ENCODE assay signal across 19 mouse cellular contexts in genomic region chr3:88746139-88746870, GRCm38 (mm10). TPM values are rescaled to one million over a fixed set of nuclear protein-coding genes. Genes with fewer than 3 reads are reported as not detected.
DNase-seq lines count a peak whose midpoint lies in the region; ATAC-seq and TF ChIP-seq lines count a peak whose summit lies in the region.
"Had no signal": no experiment of that assay in that cellular context is flagged by ENCODE, and none has a peak within 500 bp of the region (broad histone marks: within the 10 kb centered on the region; RNA-seq: fewer than 3 reads in every experiment).

No protein-coding gene starts in this region.

- TF ChIP-seq CTCF in heart, postnatal 0 days (IDR thresholded peaks at IDR 0.05; ENCODE audit: low read depth), result no peak
- TF ChIP-seq CTCF in MEL (IDR thresholded peaks at IDR 0.05 in 2 of 3, conservative IDR thresholded peaks at IDR 0.05 in 1 of 3; ENCODE audit: control insufficient read depth in 1 of 3, insufficient read depth in 1 of 3, low read depth in 2 of 3, low read length in 3 of 3, poor library complexity in 1 of 3, severe bottlenecking in 1 of 3), result no peak

- peaks cover 7% of the 10 kb centered on the region for H3K9me3 ChIP-seq in heart, postnatal 0 days (replicated peaks; ENCODE audit: control insufficient read depth, low read length)
- H3K9me3 ChIP-seq in MEL (replicated peaks; ENCODE audit: insufficient read depth, low read length), result no peaks in the 10 kb centered on the region
- H3K9me3 ChIP-seq in intestine, embryonic 16.5 days (ENCODE audit: control insufficient read depth, low read length), result peaks cover 6% of the 10 kb centered on the region

- WGBS in heart, postnatal 0 days, result 74% methylated on average over 14 of the region's 15 CpGs
- WGBS in intestine, embryonic 16.5 days, result 81% methylated on average over 14 of the region's 15 CpGs

- ATAC-seq in heart, postnatal 0 days (ENCODE audit: insufficient read depth, low read depth), result peak; percentile 67
- peak; percentile 22; the same call in 1 of the 2 replicates for ATAC-seq in intestine, embryonic 16.5 days
- ATAC-seq: forebrain, postnatal 0 days; midbrain, embryonic 15.5 days had no signal

- TF ChIP-seq POLR2A in MEL (IDR thresholded peaks at IDR 0.05; ENCODE audit: control insufficient read depth in 1 of 2, insufficient read depth in 1 of 2, low read depth in 1 of 2, low read length in 2 of 2, poor library complexity in 1 of 2), result peak in 1 of 2 experiments; percentile 42; a peak in 1 of 4 replicates

- no peak for DNase-seq in heart, postnatal 0 days (ENCODE audit: low spot score)
- no peak for DNase-seq in heart, adult 8-10 months (ENCODE audit: low spot score)
- DNase-seq in MEL (ENCODE audit: low read depth, low spot score), result peak; percentile 72
- DNase-seq in yolk sac, embryonic 10.5 days (ENCODE audit: low spot score), result peak; percentile 13
- DNase-seq in cerebellum, postnatal 10 days, result no peak
- DNase-seq in testis, postnatal 14 days (ENCODE audit: low spot score), result no peak
- DNase-seq: adrenal gland, postnatal 25 days; cerebellum, postnatal 14 days; forebrain, postnatal 0 days; gastrocnemius, postnatal 14 days; heart, postnatal 14 days; kidney, postnatal 14 days; right cerebral cortex, postnatal 14 days; spleen, adult 18-20 months; thymus, adult 2 months had no signal

- H3K4me2 ChIP-seq in heart, postnatal 0 days (ENCODE audit: low read depth, low read length), result no peak overlapping the region
- H3K4me2 ChIP-seq in intestine, embryonic 16.5 days (ENCODE audit: low read depth, low read length), result no peak overlapping the region
- H3K4me2 ChIP-seq: midbrain, embryonic 15.5 days; neural tube, embryonic 12.5 days had no signal

- H3K79me2 ChIP-seq in MEL (ENCODE audit: control insufficient read depth, insufficient read depth, low read length, poor library complexity), result no peaks in the 10 kb centered on the region; the same call in 1 of the 2 replicates

- no peak for TF ChIP-seq RAD21 in MEL (IDR thresholded peaks at IDR 0.05; ENCODE audit: low read depth, low read length)

- H3K27me3 ChIP-seq in heart, postnatal 0 days (ENCODE audit: control insufficient read depth, insufficient read depth, low read length), result no peaks in the 10 kb centered on the region
- no peaks in the 10 kb centered on the region for H3K27me3 ChIP-seq in MEL (ENCODE audit: control insufficient read depth in 1 of 2, insufficient read depth in 2 of 2, low read length in 2 of 2)
- no peaks in the 10 kb centered on the region for H3K27me3 ChIP-seq in intestine, embryonic 16.5 days (replicated peaks; ENCODE audit: control insufficient read depth, insufficient read depth, low read length)
- H3K27me3 ChIP-seq: midbrain, embryonic 15.5 days; neural tube, embryonic 12.5 days had no signal

- H3K4me3 ChIP-seq in heart, postnatal 0 days (ENCODE audit: low read depth, low read length), result no peak overlapping the region
- peak overlapping the region; percentile 55 to 79 for H3K4me3 ChIP-seq in MEL (ENCODE audit: control insufficient read depth in 1 of 2, insufficient read depth in 1 of 2, low read depth in 2 of 2, low read length in 2 of 2)
- H3K4me3 ChIP-seq in intestine, embryonic 16.5 days (ENCODE audit: low read length), result no peak overlapping the region
- H3K4me3 ChIP-seq: forebrain, embryonic 10.5 days; midbrain, embryonic 15.5 days; neural tube, embryonic 12.5 days had no signal

- H3K9ac ChIP-seq in heart, postnatal 0 days (replicated peaks; ENCODE audit: low read depth, low read length), result no peak overlapping the region
- peak overlapping the region; percentile 72 for H3K9ac ChIP-seq in MEL (ENCODE audit: control insufficient read depth, low read depth, low read length, poor library complexity, severe bottlenecking)
- no peak overlapping the region for H3K9ac ChIP-seq in intestine, embryonic 16.5 days (ENCODE audit: low read depth, low read length)
- H3K9ac ChIP-seq: forebrain, postnatal 0 days; midbrain, embryonic 15.5 days; neural tube, embryonic 12.5 days had no signal

- no peak for TF ChIP-seq EP300 in heart, postnatal 0 days (IDR thresholded peaks at IDR 0.05; ENCODE audit: low read depth)
- no peak for TF ChIP-seq EP300 in MEL (IDR thresholded peaks at IDR 0.05; ENCODE audit: low read depth in 1 of 2, low read length in 2 of 2)

- peaks cover 12% of the 10 kb centered on the region for H3K36me3 ChIP-seq in heart, postnatal 0 days (replicated peaks; ENCODE audit: control insufficient read depth, insufficient read depth, low read length)
- peaks cover 0 to 7% of the 10 kb centered on the region in 2 experiments; a peak in 2 of 4 replicates for H3K36me3 ChIP-seq in MEL (ENCODE audit: control insufficient read depth in 1 of 2, insufficient read depth in 2 of 2, low read length in 2 of 2)
- 0 out of 2 replicates have a peak, but pooled peaks cover 5% of the 10 kb centered on the region for H3K36me3 ChIP-seq in intestine, embryonic 16.5 days (ENCODE audit: control insufficient read depth, insufficient read depth, low read length)

- peak overlapping the region; percentile 35; the same call in 1 of the 2 replicates for H3K27ac ChIP-seq in heart, postnatal 0 days (ENCODE audit: low read depth)
- peak overlapping the region; percentile 62 for H3K27ac ChIP-seq in MEL (ENCODE audit: control insufficient read depth, low read depth, low read length)
- peak overlapping the region; percentile 86 for H3K27ac ChIP-seq in intestine, embryonic 16.5 days (ENCODE audit: low read length)
- H3K27ac ChIP-seq: forebrain, embryonic 10.5 days; midbrain, embryonic 15.5 days; neural tube, embryonic 12.5 days had no signal

- H3K4me1 ChIP-seq in heart, postnatal 0 days (ENCODE audit: control insufficient read depth, insufficient read depth), result no peaks in the 10 kb centered on the region
- H3K4me1 ChIP-seq in MEL (ENCODE audit: control insufficient read depth in 1 of 2, insufficient read depth in 2 of 2, low read length in 2 of 2), result peaks cover 0 to 21% of the 10 kb centered on the region in 2 experiments; a peak in 3 of 4 replicates
- no peaks in the 10 kb centered on the region for H3K4me1 ChIP-seq in intestine, embryonic 16.5 days (ENCODE audit: control insufficient read depth, insufficient read depth, low read length)
- H3K4me1 ChIP-seq: forebrain, embryonic 10.5 days; midbrain, embryonic 15.5 days; neural tube, embryonic 12.5 days had no signal

TF ChIP-seq in MEL, 35 proteins besides CTCF, POLR2A, EP300 and RAD21:
- 0 out of 2 replicates have a peak, but pooled peaks have one; percentile 1 for TF ChIP-seq ZC3H11A (IDR thresholded peaks at IDR 0.05; ENCODE audit: low read depth, low read length)
- no peak for TF ChIP-seq KAT2A (conservative IDR thresholded peaks at IDR 0.05; ENCODE audit: low read depth, low read length)
- TF ChIP-seq JUND (IDR thresholded peaks at IDR 0.05; ENCODE audit: low read depth, low read length), result no peak
- TF ChIP-seq NELFE (IDR thresholded peaks at IDR 0.05; ENCODE audit: low read depth, low read length), result peak; percentile 50
- peak; percentile 34 for TF ChIP-seq TBP (IDR thresholded peaks at IDR 0.05; ENCODE audit: low read depth, low read length)
- no peak; the same call in 1 of the 2 replicates for TF ChIP-seq TCF12 (IDR thresholded peaks at IDR 0.05; ENCODE audit: low read depth, low read length)
- no peak for TF ChIP-seq HCFC1 (IDR thresholded peaks at IDR 0.05; ENCODE audit: low read depth, low read length)
- TF ChIP-seq CHD2 (IDR thresholded peaks at IDR 0.05; ENCODE audit: low read length), result no peak
- no peak for TF ChIP-seq NRF1 (IDR thresholded peaks at IDR 0.05; ENCODE audit: insufficient read depth, low read depth, low read length, poor library complexity, severe bottlenecking)
- peak; percentile 95 for TF ChIP-seq MXI1 (IDR thresholded peaks at IDR 0.05; ENCODE audit: low read depth, low read length)
- no peak for TF ChIP-seq ELF1 (IDR thresholded peaks at IDR 0.05; ENCODE audit: low read depth, low read length)
- TF ChIP-seq MYC (IDR thresholded peaks at IDR 0.05; ENCODE audit: low read depth, low read length), result peak; percentile 97
- TF ChIP-seq ZKSCAN1 (IDR thresholded peaks at IDR 0.05; ENCODE audit: low read depth, low read length), result 0 out of 2 replicates have a peak, but pooled peaks have one; percentile 2
- TF ChIP-seq SIN3A (IDR thresholded peaks at IDR 0.05; ENCODE audit: low read length), result peak; percentile 31; the same call in 1 of the 2 replicates
- no peak for TF ChIP-seq POLR2AphosphoS5 (IDR thresholded peaks at IDR 0.05; ENCODE audit: borderline replicate concordance, low read depth, low read length)
- TF ChIP-seq ZNF384 (IDR thresholded peaks at IDR 0.05; ENCODE audit: low read depth, low read length), result peak; percentile 92
- TF ChIP-seq MAX (IDR thresholded peaks at IDR 0.05; ENCODE audit: low read length), result peak; percentile 89
- TF ChIP-seq ETS1 (IDR thresholded peaks at IDR 0.05; ENCODE audit: low read depth, low read length), result 0 out of 2 replicates have a peak, but pooled peaks have one; percentile 7
- TF ChIP-seq USF1 (IDR thresholded peaks at IDR 0.05; ENCODE audit: low read depth, low read length), result peak; percentile 80
- peak in 1 of 2 experiments; percentile 46; a peak in 1 of 4 replicates for TF ChIP-seq USF2 (IDR thresholded peaks at IDR 0.05; ENCODE audit: borderline replicate concordance in 1 of 2, insufficient read depth in 1 of 2, low read depth in 1 of 2, low read length in 2 of 2)

RNA-seq across cellular contexts. Expression of gene Syt11, which starts 28.7 kb away (rescaled TPM):
- 3.5 and 13.4 TPM in 2 replicates for total RNA-seq in heart, postnatal 0 days (2014; rRNA removed; ENCODE audit: low replicate concordance)
- 3.2 and 4.7 TPM in 2 replicates for polyA plus RNA-seq in heart, postnatal 0 days (2015; fragmentation: Nextera tagmentation; extraction: Ambion mirVana)
- 1 to 10 TPM; 6.4 to 9.0 (median 7.7) TPM for total RNA-seq in heart, adult 8-10 months (2022)
- total RNA-seq in MEL (2012; rRNA removed), result 0.19 and 0.56 TPM in 2 replicates
- 1 to 10 TPM in 1 of 2 experiments, not detected in 1; 1.4 TPM for polyA plus RNA-seq in MEL (2012; ENCODE audit: insufficient read depth in 1 of 2, insufficient read length in 2 of 2, low read depth in 1 of 2, low replicate concordance in 2 of 2, missing spikeins in 1 of 2)
- 15.8 and 18.8 TPM in 2 replicates for polyA plus RNA-seq in intestine, embryonic 16.5 days (2015; fragmentation: Nextera tagmentation; extraction: Ambion mirVana)

RNA-seq across cellular contexts. Expression of gene Rit1, which starts 29.7 kb away (rescaled TPM):
- total RNA-seq in heart, postnatal 0 days (2014; rRNA removed; ENCODE audit: low replicate concordance), result 65.8 and 82.6 TPM in 2 replicates
- 85.4 and 119 TPM in 2 replicates for polyA plus RNA-seq in heart, postnatal 0 days (2015; fragmentation: Nextera tagmentation; extraction: Ambion mirVana)
- 10 to 100 TPM; 61.8 to 76.1 (median 67.9) TPM for total RNA-seq in heart, adult 8-10 months (2022)
- 28.7 and 38.6 TPM in 2 replicates for total RNA-seq in MEL (2012; rRNA removed)
- 10 to 100 TPM in 1 of 2 experiments, not detected in 1; 34.1 TPM for polyA plus RNA-seq in MEL (2012; ENCODE audit: insufficient read depth in 1 of 2, insufficient read length in 2 of 2, low read depth in 1 of 2, low replicate concordance in 2 of 2, missing spikeins in 1 of 2)
- 48.9 and 50.3 TPM in 2 replicates for polyA plus RNA-seq in intestine, embryonic 16.5 days (2015; fragmentation: Nextera tagmentation; extraction: Ambion mirVana)

Comparison
In these comparisons a context has a peak if more than half of its experiments do, and no peak if none do; other contexts are left out.
1. DNase-seq: peak in MEL (single experiment) and yolk sac, embryonic 10.5 days (single experiment); none in heart, postnatal 0 days (single experiment), heart, adult 8-10 months (single experiment), cerebellum, postnatal 10 days (0 of 2) and testis, postnatal 14 days (single experiment).
2. H3K27ac ChIP-seq: peak in every context shown above with its lines; median percentile 86 in intestine, embryonic 16.5 days; 62 in MEL; 35 in heart, postnatal 0 days.
3. H3K4me3 ChIP-seq: peak in MEL (2 of 2); none in heart, postnatal 0 days (single experiment) and intestine, embryonic 16.5 days (single experiment).